Mouse (Mus musculus) stomach, postnatal 0 days (tissue): Measurements from ENCODE around the gene Iars2.

ENCODE experiments used
- CTCF ChIP-seq: IDR thresholded peaks from 2 replicates; pipeline ENCODE4 v1.5.1; 2016; ENCODE audit warnings: antibody characterized with exemption, low read depth, mild to moderate bottlenecking, moderate library complexity
- EP300 ChIP-seq: optimal IDR thresholded peaks from 2 replicates; pipeline ENCODE3; 2016; ENCODE audit warnings: antibody characterized with exemption

DNA sequence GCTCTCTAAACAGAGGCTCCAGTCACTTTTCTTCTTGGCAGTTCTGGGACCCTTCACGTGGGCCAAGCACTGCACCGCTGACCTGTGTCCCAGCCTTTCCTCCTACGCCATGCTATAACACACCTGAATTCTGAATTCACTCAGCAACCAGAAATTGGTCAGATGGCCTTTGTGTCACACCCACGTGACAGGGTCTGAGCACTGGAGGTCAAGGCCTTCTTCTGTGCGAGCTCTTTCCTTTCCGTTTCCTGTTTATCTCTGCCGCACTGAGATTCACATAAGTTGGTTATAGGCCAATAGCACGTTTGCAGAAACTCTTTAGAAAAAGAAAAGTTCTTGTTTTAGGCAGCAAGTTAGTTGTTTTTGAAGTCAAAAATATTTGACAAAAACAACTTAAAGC is 80.5 kb downstream of the Iars2 start:
- TF ChIP-seq CTCF, result no peak
- no peak for TF ChIP-seq EP300
